Mouse (Mus musculus): ENCODE data around the gene Nutf2-ps1.
"Not testable (repeated sequence)": the region's sequence is repeated elsewhere in the genome, so short reads cannot be mapped to it uniquely, and the experiment has no call there.

- not testable (repeated sequence) for TF ChIP-seq CTCF, EP300 (IDR thresholded peaks at IDR 0.05)
These were observed at the start of gene Nutf2-ps1 for GRCm38 (mm10) chr19:53588968-53589367.

All from lung, postnatal 0 days (tissue).